ENCODE assay signal across 23 mouse cellular contexts in genomic region chr17:57297040-57297439, GRCm38 (mm10). TPM values are rescaled to one million over a fixed set of nuclear protein-coding genes. Genes with fewer than 3 reads are reported as not detected.
"Had no signal": no experiment of that assay in that cellular context is flagged by ENCODE, and none has a peak within 500 bp of the region (broad histone marks: within the 10 kb centered on the region; RNA-seq: fewer than 3 reads in every experiment).

No protein-coding gene starts in this region.

- H3K9me3 ChIP-seq: liver, embryonic 15.5 days; midbrain, embryonic 10.5 days; midbrain, embryonic 13.5 days; neural tube, embryonic 13.5 days; stomach, embryonic 15.5 days had no signal

- H3K4me3 ChIP-seq: layer of hippocampus, adult 2 months; left cerebral cortex, adult 2 months; liver, embryonic 15.5 days; midbrain, embryonic 10.5 days; midbrain, embryonic 13.5 days; myocyte; neural tube, embryonic 13.5 days; stomach, embryonic 15.5 days had no signal

- H3K4me2 ChIP-seq: liver, embryonic 15.5 days; lung, embryonic 14.5 days; midbrain, embryonic 13.5 days; neural tube, embryonic 13.5 days; stomach, embryonic 15.5 days had no signal

- ATAC-seq: intestine, postnatal 0 days; lung, postnatal 0 days; midbrain, embryonic 13.5 days; midbrain, embryonic 16.5 days had no signal

- H3K27me3 ChIP-seq: liver, embryonic 15.5 days; midbrain, embryonic 13.5 days; neural tube, embryonic 13.5 days; stomach, embryonic 15.5 days had no signal

- H3K27ac ChIP-seq: kidney, postnatal 0 days; layer of hippocampus, adult 2 months; left cerebral cortex, adult 2 months; liver, embryonic 15.5 days; midbrain, embryonic 10.5 days; midbrain, embryonic 13.5 days; neural tube, embryonic 13.5 days; stomach, embryonic 15.5 days had no signal

- H3K4me1 ChIP-seq: liver, embryonic 15.5 days; midbrain, embryonic 10.5 days; midbrain, embryonic 13.5 days; neural tube, embryonic 13.5 days; stomach, embryonic 15.5 days had no signal

- H3K9ac ChIP-seq: liver, embryonic 15.5 days; lung, embryonic 14.5 days; midbrain, embryonic 13.5 days; neural tube, embryonic 13.5 days; stomach, embryonic 15.5 days had no signal

- DNase-seq: kidney, adult 2 months; kidney, postnatal 25 days; layer of hippocampus, adult 9-11 months; lung, embryonic 14.5 days; lung, postnatal 36 days; retina, postnatal 1 day; right cerebral cortex, postnatal 25 days; spleen, adult 18-20 months; thymus, adult 2 months; thymus, postnatal 14 days; thymus, postnatal 4 days had no signal

- H3K36me3 ChIP-seq: midbrain, embryonic 10.5 days; midbrain, embryonic 13.5 days; neural tube, embryonic 13.5 days; stomach, embryonic 15.5 days had no signal

RNA-seq across cellular contexts. Expression of gene Vav1, which starts 18.1 kb away (rescaled TPM):
- polyA plus RNA-seq: myocyte had no signal
